Mouse (Mus musculus): Measurements from ENCODE around the gene Tmem178. TPM values are rescaled to one million over a fixed set of nuclear protein-coding genes. Genes with fewer than 3 reads are reported as not detected.

Tmem178 gene
- polyA plus RNA-seq, 1 experiment from 2014 or later = 46.0 TPM

- Histone ChIP-seq H3K4me3 (replicated peaks; ENCODE audit: low read depth, low read length) (no peak overlapping the region), H3K27me3 (ENCODE audit: insufficient read depth, low read length) (no peaks in the 10 kb centered on the region), H3K4me1 (replicated peaks; ENCODE audit: insufficient read depth, low read length) (peaks cover 13% of the 10 kb centered on the region; the same call in 1 of the 2 replicates), H3K36me3 (ENCODE audit: insufficient read depth, low read length) (no peaks in the 10 kb centered on the region), H3K4me2 (ENCODE audit: low read length) (no peak overlapping the region), H3K27ac (no peak overlapping the region), H3K9ac (ENCODE audit: low read depth, low read length) (no peak overlapping the region), H3K9me3 (replicated peaks; ENCODE audit: low read length) (no peaks in the 10 kb centered on the region)
- DNase-seq (ENCODE audit: low spot score) (no peak), ATAC-seq (replicated peaks; ENCODE audit: low FRiP score, low read depth) (no peak)
- TF ChIP-seq CTCF (IDR thresholded peaks at IDR 0.05; ENCODE audit: low read depth) = no peak
- WGBS = 41% methylated on average over 7 of the region's 7 CpGs
Measured at GRCm38 (mm10) chr17:80967475-80967874, 23.0 kb downstream of the Tmem178 start.

GRCm38 (mm10) chr17:80969643-80970619 is 25.5 kb downstream of the Tmem178 start:
- no peak overlapping the region for H3K4me3 ChIP-seq (replicated peaks; ENCODE audit: low read depth, low read length)
- no peak for TF ChIP-seq CTCF (IDR thresholded peaks at IDR 0.05; ENCODE audit: low read depth)
- ATAC-seq (replicated peaks; ENCODE audit: low FRiP score, low read depth) = peak; percentile 49; the same call in 1 of the 2 replicates
- DNase-seq (ENCODE audit: low spot score) = no peak
- peaks cover 16% of the 10 kb centered on the region; the same call in 1 of the 2 replicates for H3K4me1 ChIP-seq (replicated peaks; ENCODE audit: insufficient read depth, low read length)
- no peak overlapping the region for H3K9ac ChIP-seq (ENCODE audit: low read depth, low read length)
- H3K36me3 ChIP-seq (ENCODE audit: insufficient read depth, low read length) = no peaks in the 10 kb centered on the region
- H3K4me2 ChIP-seq (ENCODE audit: low read length) = no peak overlapping the region
- WGBS = 48% methylated on average over 18 of the region's 18 CpGs
- H3K27ac ChIP-seq = peak overlapping the region; percentile 47; the same call in 1 of the 2 replicates
- no peaks in the 10 kb centered on the region for H3K27me3 ChIP-seq (ENCODE audit: insufficient read depth, low read length)
- H3K9me3 ChIP-seq (replicated peaks; ENCODE audit: low read length) = no peaks in the 10 kb centered on the region

GRCm38 (mm10) chr17:80970716-80971115 is 26.3 kb downstream of the Tmem178 start:
- no peak overlapping the region for H3K4me3 ChIP-seq (replicated peaks; ENCODE audit: low read depth, low read length)
- H3K4me1 ChIP-seq (replicated peaks; ENCODE audit: insufficient read depth, low read length) = peaks cover 16% of the 10 kb centered on the region; the same call in 1 of the 2 replicates
- 62% methylated on average over 10 of the region's 10 CpGs for WGBS
- ATAC-seq (replicated peaks; ENCODE audit: low FRiP score, low read depth) = no peak
- H3K27me3 ChIP-seq (ENCODE audit: insufficient read depth, low read length) = no peaks in the 10 kb centered on the region
- 0 out of 2 replicates have a peak overlapping the region, but pooled peaks have one; percentile 47 for H3K27ac ChIP-seq
- no peaks in the 10 kb centered on the region for H3K9me3 ChIP-seq (replicated peaks; ENCODE audit: low read length)
- no peak for TF ChIP-seq CTCF (IDR thresholded peaks at IDR 0.05; ENCODE audit: low read depth)
- 0 out of 2 replicates have a peak overlapping the region, but pooled peaks have one; percentile 32 for H3K9ac ChIP-seq (ENCODE audit: low read depth, low read length)
- DNase-seq (ENCODE audit: low spot score) = no peak
- H3K36me3 ChIP-seq (ENCODE audit: insufficient read depth, low read length) = no peaks in the 10 kb centered on the region
- H3K4me2 ChIP-seq (ENCODE audit: low read length) = no peak overlapping the region

GRCm38 (mm10) chr17:80972891-80973290 is 28.5 kb downstream of the Tmem178 start:
- DNase-seq (ENCODE audit: low spot score) = peak; percentile 46
- H3K4me3 ChIP-seq (replicated peaks; ENCODE audit: low read depth, low read length) = no peak overlapping the region
- no peak for TF ChIP-seq CTCF (IDR thresholded peaks at IDR 0.05; ENCODE audit: low read depth)
- H3K4me2 ChIP-seq (ENCODE audit: low read length) = no peak overlapping the region
- H3K36me3 ChIP-seq (ENCODE audit: insufficient read depth, low read length) = no peaks in the 10 kb centered on the region
- peak; percentile 73 for ATAC-seq (replicated peaks; ENCODE audit: low FRiP score, low read depth)
- H3K27me3 ChIP-seq (ENCODE audit: insufficient read depth, low read length) = no peaks in the 10 kb centered on the region
- peaks cover 16% of the 10 kb centered on the region; the same call in 1 of the 2 replicates for H3K4me1 ChIP-seq (replicated peaks; ENCODE audit: insufficient read depth, low read length)
- H3K9ac ChIP-seq (ENCODE audit: low read depth, low read length) = no peak overlapping the region
- 46% methylated on average over 7 of the region's 7 CpGs for WGBS
- H3K9me3 ChIP-seq (replicated peaks; ENCODE audit: low read length) = no peaks in the 10 kb centered on the region
- peak overlapping the region; percentile 68 for H3K27ac ChIP-seq

DNA sequence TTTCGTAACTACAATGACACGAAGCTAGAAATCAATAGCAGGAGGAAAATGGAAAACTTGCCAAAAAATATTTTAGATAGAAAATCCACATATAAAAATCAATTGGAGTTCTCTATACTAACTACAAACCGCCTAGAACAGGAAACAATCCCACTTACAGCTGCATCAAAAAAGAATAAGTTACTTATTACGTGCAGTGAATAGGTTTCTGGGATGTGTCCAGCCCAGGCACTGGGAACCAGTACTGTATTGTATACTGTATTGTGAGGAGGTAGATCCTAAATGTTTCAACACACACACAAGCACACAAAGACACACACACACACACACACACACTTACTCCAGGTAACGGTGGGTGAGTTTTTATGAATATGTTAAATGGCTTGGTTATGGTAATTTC is 32.8 kb downstream of the Tmem178 start:
- 65% methylated on average over 5 of the region's 5 CpGs for WGBS
- no peaks in the 10 kb centered on the region for H3K9me3 ChIP-seq (replicated peaks; ENCODE audit: low read length)
- no peak overlapping the region for H3K9ac ChIP-seq (ENCODE audit: low read depth, low read length)
- no peak overlapping the region for H3K4me3 ChIP-seq (replicated peaks; ENCODE audit: low read depth, low read length)
- no peak overlapping the region; the same call in 1 of the 2 replicates for H3K4me2 ChIP-seq (ENCODE audit: low read length)
- H3K36me3 ChIP-seq (ENCODE audit: insufficient read depth, low read length) = no peaks in the 10 kb centered on the region
- TF ChIP-seq CTCF (IDR thresholded peaks at IDR 0.05; ENCODE audit: low read depth) = no peak
- H3K27me3 ChIP-seq (ENCODE audit: insufficient read depth, low read length) = no peaks in the 10 kb centered on the region
- H3K27ac ChIP-seq = peak overlapping the region; percentile 80
- H3K4me1 ChIP-seq (replicated peaks; ENCODE audit: insufficient read depth, low read length) = peaks cover 5% of the 10 kb centered on the region; the same call in 1 of the 2 replicates
- ATAC-seq (replicated peaks; ENCODE audit: low FRiP score, low read depth) (peak; percentile 67; the same call in 1 of the 2 replicates), DNase-seq (ENCODE audit: low spot score) (no peak)

DNA sequence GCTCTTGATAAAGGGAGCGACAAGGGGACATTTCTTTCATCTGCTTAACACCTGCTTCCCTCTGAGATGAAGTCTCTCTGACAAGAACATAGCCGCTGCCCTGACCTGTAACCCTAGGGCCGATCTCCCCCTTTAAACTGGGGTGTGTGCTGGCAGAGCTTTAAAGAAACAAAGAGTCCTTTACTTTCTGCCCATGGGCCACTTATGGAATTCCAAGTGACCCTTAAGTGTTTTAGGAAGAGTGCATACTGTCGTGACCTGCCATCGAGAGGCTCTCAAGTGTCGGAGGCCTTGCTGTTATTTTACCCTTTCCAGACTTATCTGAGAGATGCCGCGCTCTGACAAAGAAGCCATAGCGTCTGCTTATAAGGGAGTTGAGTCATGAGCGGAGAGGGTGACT is 35.7 kb downstream of the Tmem178 start:
- ATAC-seq (replicated peaks; ENCODE audit: low FRiP score, low read depth) (no peak), DNase-seq (ENCODE audit: low spot score) (no peak)
- Histone ChIP-seq H3K4me2 (ENCODE audit: low read length) (no peak overlapping the region), H3K9ac (ENCODE audit: low read depth, low read length) (no peak overlapping the region), H3K9me3 (replicated peaks; ENCODE audit: low read length) (no peaks in the 10 kb centered on the region), H3K4me1 (replicated peaks; ENCODE audit: insufficient read depth, low read length) (0 out of 2 replicates have a peak, but pooled peaks cover 2% of the 10 kb centered on the region), H3K36me3 (ENCODE audit: insufficient read depth, low read length) (no peaks in the 10 kb centered on the region), H3K27me3 (ENCODE audit: insufficient read depth, low read length) (no peaks in the 10 kb centered on the region), H3K4me3 (replicated peaks; ENCODE audit: low read depth, low read length) (no peak overlapping the region), H3K27ac (no peak overlapping the region)
- WGBS = 86% methylated on average over 10 of the region's 10 CpGs
- no peak for TF ChIP-seq CTCF (IDR thresholded peaks at IDR 0.05; ENCODE audit: low read depth)
